In genomic region chr5:111186600-111186999, GRCm38 (mm10) we compare ENCODE assay signal across 14 mouse cellular contexts.
DNase-seq lines count a peak whose midpoint lies in the region; ATAC-seq and TF ChIP-seq lines count a peak whose summit lies in the region.
"Had no signal": no experiment of that assay in that cellular context is flagged by ENCODE, and none has a peak within 500 bp of the region (broad histone marks: within the 10 kb centered on the region; RNA-seq: fewer than 3 reads in every experiment).

No protein-coding gene starts in this region.

- H3K4me1 ChIP-seq in hindbrain, embryonic 10.5 days (replicated peaks), result peaks cover 25% of the 10 kb centered on the region
- H3K4me1 ChIP-seq in hindbrain, embryonic 12.5 days, result peaks cover 29% of the 10 kb centered on the region
- H3K4me1 ChIP-seq in lung, adult 2 months (ENCODE audit: control insufficient read depth, insufficient read depth, low read length), result no peaks in the 10 kb centered on the region

- peak; percentile 33 for TF ChIP-seq CTCF in lung, adult 2 months (IDR thresholded peaks at IDR 0.05; ENCODE audit: insufficient read depth, low read length)

- no peak for TF ChIP-seq POLR2A in lung, adult 2 months (IDR thresholded peaks at IDR 0.05; ENCODE audit: borderline replicate concordance, extremely low read depth, low read depth, low read length)

- no peak overlapping the region for H3K9ac ChIP-seq in hindbrain, embryonic 12.5 days
- H3K9ac ChIP-seq: embryonic facial prominence, embryonic 13.5 days; neural tube, embryonic 12.5 days; stomach, embryonic 15.5 days had no signal

- 39% methylated on average over 11 of the region's 11 CpGs for WGBS in hindbrain, embryonic 10.5 days
- 40% methylated on average over 11 of the region's 11 CpGs for WGBS in hindbrain, embryonic 12.5 days
- WGBS in lung, adult 2 months, result 61% methylated on average over 11 of the region's 11 CpGs

- H3K36me3 ChIP-seq in hindbrain, embryonic 10.5 days, result peaks cover 10% of the 10 kb centered on the region; the same call in 1 of the 2 replicates
- H3K36me3 ChIP-seq in hindbrain, embryonic 12.5 days, result peaks cover 9% of the 10 kb centered on the region; the same call in 1 of the 2 replicates
- H3K36me3 ChIP-seq: stomach, embryonic 15.5 days had no signal

- ATAC-seq in hindbrain, embryonic 12.5 days (ENCODE audit: low FRiP score), result no peak

- H3K4me2 ChIP-seq in hindbrain, embryonic 12.5 days (replicated peaks), result no peak overlapping the region
- H3K4me2 ChIP-seq: embryonic facial prominence, embryonic 13.5 days; neural tube, embryonic 12.5 days; stomach, embryonic 15.5 days had no signal

- H3K4me3 ChIP-seq in hindbrain, embryonic 10.5 days, result no peak overlapping the region
- H3K4me3 ChIP-seq in hindbrain, embryonic 12.5 days, result no peak overlapping the region
- no peak overlapping the region for H3K4me3 ChIP-seq in lung, adult 2 months (replicated peaks; ENCODE audit: extremely low read depth, low read depth, low read length)
- H3K4me3 ChIP-seq: embryonic facial prominence, embryonic 13.5 days; heart, embryonic 10.5 days; neural tube, embryonic 12.5 days; stomach, embryonic 15.5 days had no signal

- peak overlapping the region; percentile 62 for H3K27ac ChIP-seq in hindbrain, embryonic 10.5 days
- H3K27ac ChIP-seq in hindbrain, embryonic 12.5 days, result no peak overlapping the region
- H3K27ac ChIP-seq: embryonic facial prominence, embryonic 13.5 days; heart, embryonic 10.5 days; neural tube, embryonic 12.5 days; stomach, embryonic 15.5 days had no signal

- H3K9me3 ChIP-seq in hindbrain, embryonic 10.5 days, result no peaks in the 10 kb centered on the region
- H3K9me3 ChIP-seq in hindbrain, embryonic 12.5 days (replicated peaks), result no peaks in the 10 kb centered on the region
- H3K9me3 ChIP-seq: embryonic facial prominence, embryonic 13.5 days; heart, embryonic 10.5 days; neural tube, embryonic 12.5 days; stomach, embryonic 15.5 days had no signal

- H3K27me3 ChIP-seq in hindbrain, embryonic 10.5 days (ENCODE audit: insufficient read depth, poor library complexity, severe bottlenecking), result no peaks in the 10 kb centered on the region; the same call in 1 of the 2 replicates
- no peaks in the 10 kb centered on the region for H3K27me3 ChIP-seq in hindbrain, embryonic 12.5 days
- H3K27me3 ChIP-seq: CH12.LX; embryonic facial prominence, embryonic 13.5 days; neural tube, embryonic 12.5 days; stomach, embryonic 15.5 days had no signal

- no peak for DNase-seq in hindbrain, embryonic 10.5 days (ENCODE audit: low spot score)
- no peak for DNase-seq in lung, adult 2 months
- no peak for DNase-seq in lung, postnatal 14 days
- peak; percentile 61 for DNase-seq in R1 (ENCODE audit: low read depth, low spot score)
- DNase-seq in kidney, postnatal 4 days, result peak; percentile 63 to 78
- no peak for DNase-seq in cerebellum, adult 18-20 months
- no peak for DNase-seq in urinary bladder, postnatal 10 days (ENCODE audit: low spot score)
- DNase-seq: cerebellum, adult 11-12 months had no signal

Comparison
In these comparisons a context has a peak if more than half of its experiments do, and no peak if none do; other contexts are left out.
1. DNase-seq: peak in R1 (single experiment) and kidney, postnatal 4 days (2 of 2); none in hindbrain, embryonic 10.5 days (single experiment), lung, adult 2 months (single experiment), lung, postnatal 14 days (single experiment), cerebellum, adult 18-20 months (0 of 2) and urinary bladder, postnatal 10 days (single experiment).